Mouse (Mus musculus) mouse embryonic stem cell (cell line): ENCODE data around the gene Ankrd44.
"Not testable (repeated sequence)": the region's sequence is repeated elsewhere in the genome, so short reads cannot be mapped to it uniquely, and the experiment has no call there.

Experiments
- in situ Hi-C, 2 experiments: fragments of 300-500 bp; cut with MboI; formaldehyde crosslinking; loops; 1 replicate in 1 of 2; 3 replicates in 1 of 2; pipeline ENCODE4 v1.14.3; 2019 to 2020; ENCODE audit warnings: low sequenced_read_pairs in 2 of 2, low pct_unique_long_range_greater_than_20kb in 1 of 2, mixed read lengths in 1 of 2; ENCODE audit not compliant: unreplicated experiment in 1 of 2

Ankrd44 gene

GRCm38 (mm10) chr1:54925971-54926771 lies at the start of gene Ankrd44:
Gene Ankrd44 (minus strand): TSS chr1:54926387.
- in situ Hi-C loops, result no loop called here

- in situ Hi-C loops, result no loop called here
Measured at GRCm38 (mm10) chr1:54971687-54972404, 45.7 kb upstream of the Ankrd44 start.

GRCm38 (mm10) chr1:54966858-54967257 lies 40.7 kb upstream of the Ankrd44 start:
- in situ Hi-C loops, result loop anchor here (10.0 kb wide), 2 partner anchors 132 to 302 kb away; no protein-coding TSS in a partner anchor

GRCm38 (mm10) chr1:54965159-54965995 lies 39.2 kb upstream of the Ankrd44 start:
- in situ Hi-C loops, result loop anchor here (10.0 kb wide), 2 partner anchors 131 to 301 kb away; no protein-coding TSS in a partner anchor

DNA sequence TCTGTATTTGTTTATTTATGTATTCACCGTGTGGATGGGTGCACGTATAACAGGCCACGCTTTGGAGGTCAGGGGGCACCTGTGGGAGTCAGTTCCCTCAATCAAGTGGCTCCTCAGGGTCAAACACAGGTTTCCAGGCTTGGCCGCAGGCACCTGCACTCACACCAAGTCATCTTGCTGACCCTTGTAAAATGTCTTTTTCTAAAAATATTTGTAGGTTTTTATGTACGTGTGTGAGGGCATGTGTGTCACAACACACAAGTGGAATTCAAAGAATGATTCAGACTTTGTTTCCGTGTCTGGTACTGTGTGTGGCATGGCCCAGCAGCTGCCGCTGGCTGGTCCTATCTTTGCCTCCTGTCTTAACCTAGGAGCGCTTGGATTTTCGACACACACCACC lies 35.5 kb upstream of the Ankrd44 start:
- in situ Hi-C loops, result loop anchor here (10.0 kb wide), 2 partner anchors 127 to 297 kb away; no protein-coding TSS in a partner anchor

DNA sequence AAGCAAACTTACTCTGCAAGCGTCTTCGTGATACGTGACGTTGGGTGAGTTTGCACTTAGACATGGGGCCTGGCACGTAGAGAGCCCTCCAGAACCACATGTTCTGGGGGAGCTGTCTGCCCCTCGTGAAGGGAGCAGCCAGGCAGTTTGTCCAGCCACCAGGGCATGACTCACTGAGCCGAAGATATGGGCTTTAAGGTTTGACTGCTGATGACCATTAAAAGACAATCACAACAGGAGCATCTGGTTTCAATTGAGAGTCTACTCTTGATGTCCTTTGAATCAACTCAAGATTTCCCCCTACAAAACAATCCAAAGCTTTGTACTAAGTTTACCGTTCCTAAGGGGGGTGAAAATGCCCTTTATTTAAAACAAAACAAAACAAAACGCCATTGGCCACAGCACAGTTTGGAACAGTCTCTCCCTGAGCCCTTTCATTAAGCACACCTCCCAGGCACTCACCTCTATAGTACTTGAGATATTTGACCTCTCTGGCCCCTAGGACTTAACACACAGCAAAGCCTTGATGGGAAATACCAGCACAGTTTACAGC lies 34.5 kb upstream of the Ankrd44 start:
- in situ Hi-C loops, result loop anchor here (10.0 kb wide), 2 partner anchors 126 to 296 kb away; no protein-coding TSS in a partner anchor

GRCm38 (mm10) chr1:54958525-54958924 lies 32.3 kb upstream of the Ankrd44 start:
- in situ Hi-C loops, result no loop called here

GRCm38 (mm10) chr1:54956995-54957394 lies 30.8 kb upstream of the Ankrd44 start:
- in situ Hi-C loops, result not testable (repeated sequence)

- in situ Hi-C loops, result no loop called here
Measured at GRCm38 (mm10) chr1:54954856-54955255, 28.7 kb upstream of the Ankrd44 start.

DNA sequence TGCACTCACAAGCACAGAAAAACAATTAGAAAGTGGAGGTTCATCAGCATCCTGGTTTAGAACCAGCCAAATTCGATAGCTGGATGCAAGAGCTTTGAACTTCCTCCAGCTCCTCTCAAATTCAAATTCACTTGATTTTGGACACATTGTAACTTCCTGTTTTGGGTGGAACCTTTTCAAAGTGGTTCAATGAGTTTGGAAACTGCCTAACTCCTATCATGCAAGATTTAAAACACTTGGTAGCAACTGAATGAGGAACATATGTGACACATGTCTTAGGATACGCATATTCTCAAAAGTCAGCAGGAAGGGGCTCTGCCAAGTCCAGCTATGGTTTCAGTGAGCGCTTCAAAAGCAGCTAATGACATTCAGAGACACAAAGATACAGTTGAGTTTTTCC lies 18.5 kb upstream of the Ankrd44 start:
- in situ Hi-C loops, result no loop called here

DNA sequence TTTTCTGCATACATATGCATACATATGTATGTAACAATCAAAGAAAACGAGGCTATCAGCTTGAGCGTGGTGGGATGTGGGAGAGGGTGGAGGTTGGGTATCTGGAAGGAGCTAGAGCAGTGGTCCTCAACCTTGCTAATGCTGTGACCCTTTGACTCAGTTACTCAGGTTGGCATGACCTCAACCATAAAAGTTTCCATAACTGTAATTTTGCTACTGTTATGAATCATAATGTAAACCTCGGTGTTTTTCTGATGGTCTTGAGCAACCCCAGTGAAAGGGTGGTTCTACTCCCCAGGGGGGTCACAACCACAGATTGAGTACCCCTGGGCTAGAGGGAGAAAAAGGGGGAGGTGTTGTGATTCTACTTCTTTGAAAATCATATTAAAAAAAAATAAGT lies 9.3 kb upstream of the Ankrd44 start:
- in situ Hi-C loops, result no loop called here

GRCm38 (mm10) chr1:54934911-54935310 lies 8.7 kb upstream of the Ankrd44 start:
- in situ Hi-C loops, result no loop called here

DNA sequence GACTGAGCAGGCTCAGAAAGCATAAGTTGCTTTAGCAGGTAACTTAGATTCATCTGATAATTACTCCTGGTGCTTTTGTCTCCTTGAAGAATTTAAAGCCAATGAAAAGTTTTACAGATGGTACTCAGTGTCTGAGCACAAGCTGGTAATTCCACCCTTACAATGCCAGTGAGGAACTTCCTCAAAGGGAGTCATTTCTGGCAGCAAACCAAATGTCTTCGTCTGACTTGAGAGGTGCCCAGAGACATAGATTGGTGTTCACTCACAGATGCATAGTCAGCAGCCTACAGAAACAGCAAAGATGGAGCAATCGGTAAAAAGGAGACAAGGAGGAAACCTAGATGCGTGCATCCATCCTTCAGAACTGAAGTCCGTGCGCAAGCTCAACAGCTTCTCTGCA lies 7.5 kb upstream of the Ankrd44 start:
- in situ Hi-C loops, result no loop called here

DNA sequence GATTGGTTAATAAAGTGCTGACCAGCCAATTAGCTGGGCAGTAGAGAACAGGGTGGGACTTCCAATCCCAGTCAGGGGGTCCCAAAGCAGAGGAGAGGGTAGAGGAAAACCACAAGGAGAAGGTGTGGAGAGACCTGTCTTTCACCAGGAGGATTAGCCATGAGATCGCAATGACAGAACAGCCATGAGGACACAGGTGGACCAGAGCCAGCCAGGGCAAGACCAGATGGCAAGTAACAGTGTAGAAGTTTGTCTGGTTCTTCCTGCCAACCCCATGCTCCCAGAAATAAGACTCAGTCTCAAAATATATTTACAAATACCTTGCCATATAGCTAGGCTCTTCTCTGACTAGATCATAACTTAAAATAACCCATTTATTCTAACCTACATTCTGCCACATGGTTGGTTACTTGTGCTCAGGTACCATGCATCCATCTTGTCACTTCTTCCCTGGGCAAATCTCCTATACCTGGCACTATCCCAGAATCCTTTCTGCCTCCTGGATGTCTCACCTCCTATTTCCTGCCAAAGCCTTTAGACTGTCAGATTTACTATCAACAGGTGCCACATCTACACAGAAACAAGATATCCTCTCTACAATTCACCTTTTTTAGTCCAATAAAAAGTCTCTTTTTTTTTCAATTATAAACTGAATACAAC lies 6.4 kb upstream of the Ankrd44 start:
- in situ Hi-C loops, result no loop called here

- in situ Hi-C loops, result no loop called here
Measured at GRCm38 (mm10) chr1:54931231-54931630, 5.0 kb upstream of the Ankrd44 start.

GRCm38 (mm10) chr1:54930670-54931200 lies 4.5 kb upstream of the Ankrd44 start:
- in situ Hi-C loops, result no loop called here

- in situ Hi-C loops, result no loop called here
Measured at GRCm38 (mm10) chr1:54925451-54925934, 694 bp downstream of the Ankrd44 start.

DNA sequence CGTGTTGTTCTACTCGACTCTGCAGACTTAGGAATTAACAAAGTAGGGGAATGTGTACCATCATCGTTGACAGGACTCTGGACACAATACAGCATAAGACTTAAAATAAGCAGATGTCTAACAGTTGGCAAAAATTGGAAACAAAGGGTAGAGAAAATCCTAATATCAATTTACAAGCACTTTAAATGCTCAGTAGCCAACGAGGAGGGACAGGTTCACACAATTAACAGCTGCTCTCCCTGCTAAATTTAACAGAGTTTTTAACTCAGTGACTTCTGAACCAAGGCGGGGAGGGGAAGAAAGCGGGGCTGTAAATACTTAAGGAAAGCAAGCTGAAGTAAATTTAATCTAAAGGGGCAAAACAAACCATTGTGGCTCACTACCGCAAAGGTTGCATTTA lies 1.4 kb downstream of the Ankrd44 start:
- in situ Hi-C loops, result no loop called here
